Mouse (Mus musculus): ENCODE measurements around the gene Usp32. TPM values are rescaled to one million over a fixed set of nuclear protein-coding genes. Genes with fewer than 3 reads are reported as not detected.

Gene Usp32
- polyA plus RNA-seq, 1 experiment: 28.5 TPM

- Histone ChIP-seq H3K4me1 (ENCODE audit: control insufficient read depth, insufficient read depth, insufficient read length, low read length) (peaks cover 15% of the 10 kb centered on the region), H3K4me3 (ENCODE audit: insufficient read depth, low read depth, low read length) (no peak overlapping the region), H3K27ac (replicated peaks; ENCODE audit: low read depth, low read length) (peak overlapping the region; percentile 25; the same call in 1 of the 2 replicates)
Measured at GRCm38 (mm10) chr11:84977385-84977952, 162.5 kb downstream of the Usp32 start.

DNA sequence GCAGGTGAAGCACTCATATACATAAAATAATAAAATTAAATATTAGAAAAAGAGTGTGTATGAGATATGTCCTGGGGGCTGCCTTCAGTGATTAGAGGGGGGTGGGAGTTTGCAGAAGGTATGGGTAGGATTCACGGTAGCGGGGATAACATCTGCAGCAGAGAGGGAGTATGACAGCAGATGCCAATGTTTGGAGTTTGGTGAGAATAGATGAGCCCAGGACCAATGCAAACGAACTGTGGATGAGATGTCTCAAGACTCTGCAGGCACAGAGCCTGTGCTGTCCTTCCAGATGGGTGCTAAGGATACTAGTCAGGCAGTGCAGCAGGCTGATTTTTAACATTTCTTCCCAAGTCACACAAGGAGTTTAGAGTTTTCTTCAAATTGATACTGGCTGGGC lies 163.3 kb downstream of the Usp32 start:
- Histone ChIP-seq H3K27ac (replicated peaks; ENCODE audit: low read depth, low read length) (no peak overlapping the region), H3K4me1 (ENCODE audit: control insufficient read depth, insufficient read depth, insufficient read length, low read length) (peaks cover 20% of the 10 kb centered on the region), H3K4me3 (ENCODE audit: insufficient read depth, low read depth, low read length) (no peak overlapping the region)

DNA sequence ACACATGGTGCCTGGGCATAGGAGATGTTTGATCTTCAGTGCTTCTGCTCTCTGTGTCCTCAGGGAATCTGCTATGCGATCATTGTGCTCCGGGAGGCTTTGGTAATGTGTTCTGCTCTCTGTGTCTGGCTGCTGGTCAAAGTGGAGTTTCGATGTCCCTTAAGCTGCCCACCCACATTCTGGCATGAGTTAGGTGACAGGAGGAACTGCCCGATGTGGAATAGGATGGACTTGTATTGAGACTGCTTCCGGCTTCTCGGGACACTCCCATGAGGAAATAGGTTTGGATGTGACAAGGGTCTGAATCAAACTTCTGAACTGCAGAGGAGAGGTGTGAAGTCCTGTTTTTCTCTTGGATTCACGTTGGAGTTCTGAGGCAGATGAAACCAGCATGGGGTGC lies 165.4 kb downstream of the Usp32 start:
- Histone ChIP-seq H3K4me3 (ENCODE audit: insufficient read depth, low read depth, low read length) (no peak overlapping the region), H3K27ac (replicated peaks; ENCODE audit: low read depth, low read length) (peak overlapping the region; percentile 84), H3K4me1 (ENCODE audit: control insufficient read depth, insufficient read depth, insufficient read length, low read length) (peaks cover 28% of the 10 kb centered on the region)

DNA sequence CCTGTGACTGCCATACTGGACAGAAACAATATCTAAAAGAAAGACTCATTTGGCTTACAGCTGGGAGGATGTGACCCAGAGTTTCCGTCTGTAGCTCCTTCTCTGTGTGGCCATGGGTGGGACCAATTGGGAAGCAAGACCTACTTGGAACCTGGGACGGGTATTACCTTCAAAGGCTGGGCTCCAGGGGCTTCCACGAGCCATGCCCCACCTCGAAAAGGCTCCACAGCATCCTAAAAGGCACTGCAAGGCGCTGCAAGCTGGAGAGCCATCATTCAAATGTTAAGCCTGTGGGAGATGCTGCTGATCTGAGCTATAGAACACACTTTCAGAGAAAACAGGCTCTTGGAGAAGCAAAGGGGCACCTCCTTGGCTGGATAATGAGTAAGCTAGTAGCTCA lies 166.3 kb downstream of the Usp32 start:
- Histone ChIP-seq H3K4me1 (ENCODE audit: control insufficient read depth, insufficient read depth, insufficient read length, low read length) (peaks cover 36% of the 10 kb centered on the region), H3K4me3 (ENCODE audit: insufficient read depth, low read depth, low read length) (no peak overlapping the region), H3K27ac (replicated peaks; ENCODE audit: low read depth, low read length) (peak overlapping the region; percentile 84)

- H3K4me1 ChIP-seq (ENCODE audit: control insufficient read depth, insufficient read depth, insufficient read length, low read length): peaks cover 51% of the 10 kb centered on the region
- no peak overlapping the region for H3K27ac ChIP-seq (replicated peaks; ENCODE audit: low read depth, low read length)
- H3K4me3 ChIP-seq (ENCODE audit: insufficient read depth, low read depth, low read length): no peak overlapping the region
Measured at GRCm38 (mm10) chr11:84972067-84972466, 167.9 kb downstream of the Usp32 start.

DNA sequence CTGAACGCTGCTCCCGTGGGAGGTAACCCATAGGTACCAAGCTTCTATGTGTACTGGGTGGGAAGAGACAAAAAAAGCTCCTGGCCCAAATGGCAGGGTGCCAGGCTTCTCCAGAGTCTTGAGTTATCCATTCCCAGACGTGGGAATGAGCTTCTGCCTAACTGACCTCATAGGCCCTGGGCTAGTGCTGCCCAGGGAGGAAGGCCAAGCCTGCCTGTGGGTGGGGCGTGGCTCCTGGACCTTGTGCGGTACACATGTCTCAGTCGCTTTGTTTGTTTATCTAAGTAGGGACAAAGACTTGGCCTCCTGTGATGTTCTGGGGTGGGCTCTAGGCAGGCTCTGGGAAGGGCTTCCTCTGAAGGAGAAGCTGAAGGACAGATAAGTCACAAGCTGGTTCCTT lies 171.2 kb downstream of the Usp32 start:
- no peak overlapping the region for H3K4me3 ChIP-seq (ENCODE audit: insufficient read depth, low read depth, low read length)
- H3K27ac ChIP-seq (replicated peaks; ENCODE audit: low read depth, low read length): peak overlapping the region; percentile 85
- peaks cover 48% of the 10 kb centered on the region for H3K4me1 ChIP-seq (ENCODE audit: control insufficient read depth, insufficient read depth, insufficient read length, low read length)

- Histone ChIP-seq H3K27ac (replicated peaks; ENCODE audit: low read depth, low read length) (peak overlapping the region; percentile 80), H3K4me3 (ENCODE audit: insufficient read depth, low read depth, low read length) (no peak overlapping the region)
Measured at GRCm38 (mm10) chr11:84968309-84968708, 171.7 kb downstream of the Usp32 start.

GRCm38 (mm10) chr11:84967113-84967512 lies 172.8 kb downstream of the Usp32 start:
- H3K4me1 ChIP-seq (ENCODE audit: control insufficient read depth, insufficient read depth, insufficient read length, low read length): peaks cover 40% of the 10 kb centered on the region
- peak overlapping the region; percentile 80 for H3K27ac ChIP-seq (replicated peaks; ENCODE audit: low read depth, low read length)
- no peak overlapping the region for H3K4me3 ChIP-seq (ENCODE audit: insufficient read depth, low read depth, low read length)

More at GRCm38 (mm10) chr11:84968309-84968708, 171.7 kb downstream of the Usp32 start:
- H3K4me1 ChIP-seq (ENCODE audit: control insufficient read depth, insufficient read depth, insufficient read length, low read length): peaks cover 45% of the 10 kb centered on the region

- Histone ChIP-seq H3K27ac (replicated peaks; ENCODE audit: low read depth, low read length) (peak overlapping the region; percentile 80), H3K4me3 (ENCODE audit: insufficient read depth, low read depth, low read length) (no peak overlapping the region), H3K4me1 (ENCODE audit: control insufficient read depth, insufficient read depth, insufficient read length, low read length) (peaks cover 37% of the 10 kb centered on the region)
Measured at GRCm38 (mm10) chr11:84966696-84967095, 173.3 kb downstream of the Usp32 start.

GRCm38 (mm10) chr11:84963556-84963955 lies 176.4 kb downstream of the Usp32 start:
- H3K4me3 ChIP-seq (ENCODE audit: insufficient read depth, low read depth, low read length): no peak overlapping the region
- no peak overlapping the region for H3K27ac ChIP-seq (replicated peaks; ENCODE audit: low read depth, low read length)
- peaks cover 22% of the 10 kb centered on the region for H3K4me1 ChIP-seq (ENCODE audit: control insufficient read depth, insufficient read depth, insufficient read length, low read length)

DNA sequence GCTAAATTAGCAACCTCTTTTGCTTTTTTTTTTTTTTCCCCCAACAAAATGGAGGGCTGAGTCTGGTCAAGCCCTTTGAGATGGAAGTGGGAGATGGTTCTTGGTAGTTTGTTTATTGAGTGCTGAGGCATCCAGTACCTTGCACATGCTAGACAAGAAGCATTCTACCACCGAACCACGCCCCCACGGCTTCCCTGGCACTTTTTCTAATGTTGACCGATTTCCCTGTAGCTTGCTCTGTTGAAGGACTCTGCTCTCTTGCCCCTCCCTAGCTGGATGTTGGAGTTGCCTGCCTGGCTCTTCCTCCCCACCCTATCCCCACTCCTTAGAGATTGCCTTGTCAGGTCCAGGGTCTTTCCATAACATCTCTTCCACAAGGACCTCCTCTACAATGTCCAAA lies 177.4 kb downstream of the Usp32 start:
- H3K4me3 ChIP-seq (ENCODE audit: insufficient read depth, low read depth, low read length): no peak overlapping the region

DNA sequence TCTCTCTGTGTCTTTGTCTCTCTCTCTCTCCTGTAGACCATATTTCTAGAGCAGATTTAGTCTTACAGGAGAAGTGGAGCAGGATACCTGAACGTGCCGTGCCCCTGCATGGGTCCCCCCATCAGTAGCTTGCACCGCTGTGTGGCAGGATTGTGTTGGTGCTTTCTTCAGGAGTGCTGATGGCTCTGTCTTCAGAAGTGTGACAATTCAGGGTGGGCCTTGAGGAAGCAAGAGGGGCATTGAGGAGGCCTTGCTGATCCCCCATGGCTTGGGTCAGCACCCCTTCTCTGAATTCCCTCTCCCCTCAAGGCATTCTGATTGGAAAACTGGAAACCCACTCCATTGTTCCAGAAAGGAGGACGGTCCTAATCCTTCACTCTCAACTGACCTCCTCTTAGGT lies 178.4 kb downstream of the Usp32 start:
- Histone ChIP-seq H3K4me3 (ENCODE audit: insufficient read depth, low read depth, low read length) (no peak overlapping the region), H3K4me1 (ENCODE audit: control insufficient read depth, insufficient read depth, insufficient read length, low read length) (peaks cover 4% of the 10 kb centered on the region), H3K27ac (replicated peaks; ENCODE audit: low read depth, low read length) (no peak overlapping the region)

More for the DNA sequence above, 177.4 kb downstream of the Usp32 start:
- H3K4me1 ChIP-seq (ENCODE audit: control insufficient read depth, insufficient read depth, insufficient read length, low read length): peaks cover 12% of the 10 kb centered on the region
- peak overlapping the region; percentile 21 for H3K27ac ChIP-seq (replicated peaks; ENCODE audit: low read depth, low read length)

GRCm38 (mm10) chr11:84960780-84961179 lies 179.2 kb downstream of the Usp32 start:
- H3K27ac ChIP-seq (replicated peaks; ENCODE audit: low read depth, low read length): peak overlapping the region; percentile 39; the same call in 1 of the 2 replicates
- no peak overlapping the region for H3K4me3 ChIP-seq (ENCODE audit: insufficient read depth, low read depth, low read length)
- H3K4me1 ChIP-seq (ENCODE audit: control insufficient read depth, insufficient read depth, insufficient read length, low read length): peaks cover 2% of the 10 kb centered on the region

DNA sequence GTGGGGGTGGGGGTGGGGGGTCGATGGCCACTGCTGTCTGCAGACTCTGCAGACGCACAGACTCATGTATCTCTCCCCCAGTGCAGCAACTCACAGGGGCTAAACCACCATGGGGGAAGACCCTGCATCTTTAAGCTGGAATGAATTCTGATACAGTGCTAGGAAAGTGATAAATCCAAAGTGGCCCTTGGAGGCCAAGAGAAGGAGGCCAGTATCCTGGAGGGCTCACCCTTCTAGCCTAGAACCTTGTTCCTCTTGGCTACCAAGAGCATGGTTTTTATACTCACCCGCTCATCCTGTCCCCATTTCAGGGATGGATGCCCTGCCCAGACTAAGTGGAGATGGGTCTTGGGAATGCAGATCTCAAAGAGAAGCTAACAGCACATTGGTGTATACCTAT lies 179.7 kb downstream of the Usp32 start:
- Histone ChIP-seq H3K27ac (replicated peaks; ENCODE audit: low read depth, low read length) (peak overlapping the region; percentile 68), H3K4me1 (ENCODE audit: control insufficient read depth, insufficient read depth, insufficient read length, low read length) (peaks cover 2% of the 10 kb centered on the region), H3K4me3 (ENCODE audit: insufficient read depth, low read depth, low read length) (0 out of 2 replicates have a peak overlapping the region, but pooled peaks have one; percentile 8)

DNA sequence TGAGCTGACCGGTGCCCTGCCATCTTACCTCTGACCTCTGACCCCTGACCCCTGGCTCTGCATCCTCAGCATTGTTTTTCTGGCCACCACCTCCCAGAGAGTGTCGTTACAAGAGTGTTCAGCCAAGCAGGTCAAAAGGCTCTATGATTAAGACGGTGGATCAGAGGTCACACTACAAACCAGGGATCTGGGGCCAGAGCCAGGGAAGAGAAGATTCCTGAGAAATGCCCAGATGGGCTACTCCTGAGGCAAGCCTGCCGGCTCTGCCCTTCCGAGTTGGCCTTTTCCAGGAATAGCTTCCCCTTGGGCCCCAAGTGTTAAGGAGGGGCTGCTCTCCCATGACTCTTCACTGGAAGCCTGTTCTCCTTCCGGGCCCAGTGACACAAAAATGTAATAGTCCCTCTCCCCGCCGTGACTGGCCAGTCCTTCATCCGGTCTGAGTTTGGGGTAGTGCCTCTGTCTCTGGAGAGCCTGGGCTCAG lies 180.2 kb downstream of the Usp32 start:
- peak overlapping the region; percentile 80 for H3K4me3 ChIP-seq (ENCODE audit: insufficient read depth, low read depth, low read length)
- peaks cover 2% of the 10 kb centered on the region; the same call in 1 of the 2 replicates for H3K4me1 ChIP-seq (ENCODE audit: control insufficient read depth, insufficient read depth, insufficient read length, low read length)
- H3K27ac ChIP-seq (replicated peaks; ENCODE audit: low read depth, low read length): peak overlapping the region; percentile 70

GRCm38 (mm10) chr11:84959181-84959580 lies 180.8 kb downstream of the Usp32 start:
- Histone ChIP-seq H3K4me1 (ENCODE audit: control insufficient read depth, insufficient read depth, insufficient read length, low read length) (peaks cover 2% of the 10 kb centered on the region; the same call in 1 of the 2 replicates), H3K4me3 (ENCODE audit: insufficient read depth, low read depth, low read length) (peak overlapping the region; percentile 80), H3K27ac (replicated peaks; ENCODE audit: low read depth, low read length) (peak overlapping the region; percentile 70)

Data from brown adipose tissue, adult 24 weeks (tissue).